ENCODE assay signal across 8 mouse cellular contexts in genomic region chr12:104699753-104700152, GRCm38 (mm10). TPM values are rescaled to one million over a fixed set of nuclear protein-coding genes. Genes with fewer than 3 reads are reported as not detected.
DNase-seq lines count a peak whose midpoint lies in the region; ATAC-seq and TF ChIP-seq lines count a peak whose summit lies in the region.

No protein-coding gene starts in this region.

- dilution Hi-C loops in CH12.LX (cut with MboI; ENCODE audit: extremely low pct_ligation_motif_present, extremely low pct_unique_long_range_greater_than_20kb, low sequenced_read_pairs), result no loop called here

- no peak overlapping the region for H3K27ac ChIP-seq in CH12.LX (ENCODE audit: insufficient read depth, low read depth)
- no peak overlapping the region for H3K27ac ChIP-seq in midbrain, embryonic 14.5 days (replicated peaks; ENCODE audit: low read depth, low read length)

- no peak for ATAC-seq in cerebellum, adult (ENCODE audit: insufficient number of reproducible peaks, low FRiP score, low TSS enrichment)
- ATAC-seq in midbrain, embryonic 14.5 days (ENCODE audit: low FRiP score, low TSS enrichment), result no peak

- no peaks in the 10 kb centered on the region for H3K4me1 ChIP-seq in CH12.LX (ENCODE audit: control insufficient read depth in 1 of 2, insufficient read depth in 2 of 2)
- H3K4me1 ChIP-seq in midbrain, embryonic 14.5 days (ENCODE audit: control insufficient read depth, insufficient read depth, low read length), result no peaks in the 10 kb centered on the region

- peaks cover 64 to 93% of the 10 kb centered on the region in 2 experiments for H3K36me3 ChIP-seq in CH12.LX (replicated peaks in 1 of 2; ENCODE audit: control insufficient read depth in 1 of 2, insufficient read depth in 1 of 2, low read length in 1 of 2)
- H3K36me3 ChIP-seq in midbrain, embryonic 14.5 days (ENCODE audit: control insufficient read depth, insufficient read depth, low read length), result peaks cover 71% of the 10 kb centered on the region

- intact Hi-C loops in gastrocnemius, postnatal 36 days (cut with DNase I), result loop anchor here (5.0 kb wide), 1 partner anchor 257 kb away; no protein-coding TSS in a partner anchor

- no peaks in the 10 kb centered on the region for H3K9me3 ChIP-seq in CH12.LX (replicated peaks; ENCODE audit: low read length)
- no peaks in the 10 kb centered on the region for H3K9me3 ChIP-seq in midbrain, embryonic 14.5 days (ENCODE audit: control insufficient read depth, low read length)

- no peak; the same call in 1 of the 2 replicates for TF ChIP-seq RAD21 in CH12.LX (IDR thresholded peaks at IDR 0.05; ENCODE audit: low read depth, low read length)

- in situ Hi-C loops in CH12.LX (cut with MboI; ENCODE audit: low pct_ligation_motif_present, low pct_unique_long_range_greater_than_20kb, low sequenced_read_pairs), result no loop called here

- TF ChIP-seq POLR2A in CH12.LX (IDR thresholded peaks at IDR 0.05; ENCODE audit: low read depth, low read length), result no peak

- no peak overlapping the region for H3K4me3 ChIP-seq in CH12.LX (replicated peaks in 1 of 3; ENCODE audit: low read depth in 2 of 3, low read length in 2 of 3, poor library complexity in 1 of 3)
- H3K4me3 ChIP-seq in midbrain, embryonic 14.5 days (replicated peaks; ENCODE audit: low read depth, low read length), result no peak overlapping the region

- no peak overlapping the region for H3K4me2 ChIP-seq in CH12.LX (ENCODE audit: insufficient read depth, low read depth, poor library complexity, severe bottlenecking)
- no peak overlapping the region for H3K4me2 ChIP-seq in midbrain, embryonic 14.5 days (ENCODE audit: low read length)

- WGBS in midbrain, embryonic 14.5 days, result 33% methylated on average over 8 of the region's 8 CpGs

- no peak for TF ChIP-seq EP300 in CH12.LX (IDR thresholded peaks at IDR 0.05; ENCODE audit: low read length)

- DNase-seq in cerebellum, postnatal 14 days, result peak; percentile 72 to 84
- peak; percentile 9 for DNase-seq in CH12.LX (ENCODE audit: extremely low read depth)
- peak; percentile 70 for DNase-seq in embryo, embryonic 10 days (ENCODE audit: low spot score)
- DNase-seq in gastrocnemius, postnatal 36 days, result peak; percentile 54 to 58
- peak; percentile 37 to 43 for DNase-seq in layer of hippocampus, postnatal 14 days (ENCODE audit: low spot score in 2 of 2)
- peak; percentile 84 for DNase-seq in midbrain, embryonic 14.5 days
- peak; percentile 49 to 80 for DNase-seq in urinary bladder, postnatal 4 days (ENCODE audit: low spot score in 2 of 2)

- H3K9ac ChIP-seq in CH12.LX (ENCODE audit: insufficient read depth, low read depth), result no peak overlapping the region
- no peak overlapping the region for H3K9ac ChIP-seq in midbrain, embryonic 14.5 days (replicated peaks; ENCODE audit: low read length)

- peak in 1 of 2 experiments; percentile 56; a peak in 2 of 4 replicates for TF ChIP-seq CTCF in CH12.LX (conservative IDR thresholded peaks at IDR 0.05 in 1 of 2, IDR thresholded peaks at IDR 0.05 in 1 of 2; ENCODE audit: low read depth in 2 of 2, low read length in 2 of 2)

- no peaks in the 10 kb centered on the region for H3K27me3 ChIP-seq in CH12.LX (replicated peaks)
- H3K27me3 ChIP-seq in midbrain, embryonic 14.5 days (ENCODE audit: control insufficient read depth, insufficient read depth, low read length), result no peaks in the 10 kb centered on the region

- H3K79me2 ChIP-seq in CH12.LX (replicated peaks; ENCODE audit: control insufficient read depth, extremely low read depth, insufficient read depth, poor library complexity, severe bottlenecking), result no peaks in the 10 kb centered on the region

TF ChIP-seq in CH12.LX, 34 proteins besides CTCF, POLR2A, EP300 and RAD21:
- TF ChIP-seq ZNF384 (IDR thresholded peaks at IDR 0.05; ENCODE audit: low read depth, low read length), result no peak
- TF ChIP-seq MAFK (IDR thresholded peaks at IDR 0.05; ENCODE audit: insufficient replicate concordance, low read length), result no peak
- TF ChIP-seq SMC3 (IDR thresholded peaks at IDR 0.05; ENCODE audit: low read depth, low read length), result peak; percentile 43
TF ChIP-seq in CH12.LX: peak in this region for 1.

RNA-seq across cellular contexts. Expression of gene Dicer1, which starts 52.0 kb away (rescaled TPM):
- 22.0 and 27.8 TPM in 2 replicates for total RNA-seq in CH12.LX (2012; rRNA removed)
- total RNA-seq in CH12.LX (2014; rRNA removed), result 22.3 and 23.2 TPM in 2 replicates
- 36.2 and 41.1 TPM in 2 replicates for polyA plus RNA-seq in CH12.LX (2012; ENCODE audit: insufficient read length, low read depth)
- total RNA-seq in gastrocnemius, postnatal 36 days (2021), result 10 to 100 TPM; 29.9 to 34.9 TPM
- total RNA-seq in layer of hippocampus, postnatal 14 days (2021), result 10 to 100 TPM; 54.1 to 61.0 TPM
- 34.2 and 37.9 TPM in 2 replicates for polyA plus RNA-seq in midbrain, embryonic 14.5 days (2014; fragmentation: Nextera tagmentation; extraction: Ambion mirVana)

Comparison
In these comparisons a context has a peak if more than half of its experiments do, and no peak if none do; other contexts are left out.
1. DNase-seq: peak in every context shown above with its lines; median percentile 84 in midbrain, embryonic 14.5 days; 78 in cerebellum, postnatal 14 days; 70 in embryo, embryonic 10 days; 64 in urinary bladder, postnatal 4 days; 56 in gastrocnemius, postnatal 36 days; 40 in layer of hippocampus, postnatal 14 days; 9 in CH12.LX.